Mouse (Mus musculus) embryonic facial prominence, embryonic 13.5 days (tissue): Measurements from ENCODE around the gene Bcas3. TPM values are rescaled to one million over a fixed set of nuclear protein-coding genes. Genes with fewer than 3 reads are reported as not detected.

Experiments used
- ATAC-seq: fragments of 200-750 bp; cut with Nextera tagmentation; 2 replicates; pipeline ENCODE4 v1.8.0; 2017; ENCODE audit warnings: low read depth; ENCODE audit not compliant: insufficient number of reproducible peaks, insufficient read depth, low FRiP score, low TSS enrichment
- H3K27ac ChIP-seq: fragments of 300-500 bp; sonication (generic); 2 replicates; pipeline ENCODE4 v1.5.1; 2015; ENCODE audit warnings: moderate library complexity, mild to moderate bottlenecking, inconsistent platforms
- H3K27me3 ChIP-seq: fragments of 300-500 bp; sonication (generic); 2 replicates; pipeline ENCODE4 v1.6.1; 2015; ENCODE audit warnings: mild to moderate bottlenecking, inconsistent platforms
- H3K36me3 ChIP-seq: fragments of 300-500 bp; sonication (generic); 2 replicates; pipeline ENCODE4 v1.6.1; 2015; ENCODE audit warnings: mild to moderate bottlenecking, inconsistent platforms
- H3K4me1 ChIP-seq: fragments of 300-500 bp; sonication (generic); 2 replicates; pipeline ENCODE4 v1.6.1; 2015; ENCODE audit warnings: inconsistent platforms
- H3K4me2 ChIP-seq: fragments of 300-500 bp; sonication (generic); 2 replicates; pipeline ENCODE4 v1.6.1; 2015; ENCODE audit warnings: moderate library complexity, mild to moderate bottlenecking, inconsistent platforms
- H3K4me3 ChIP-seq: fragments of 300-500 bp; sonication (generic); 2 replicates; pipeline ENCODE4 v1.5.1; 2015; ENCODE audit warnings: mild to moderate bottlenecking, inconsistent platforms
- H3K9ac ChIP-seq: fragments of 300-500 bp; sonication (generic); 2 replicates; pipeline ENCODE4 v1.6.1; 2015; ENCODE audit warnings: mild to moderate bottlenecking, inconsistent platforms
- H3K9me3 ChIP-seq: fragments of 300-500 bp; sonication (generic); 2 replicates; pipeline ENCODE4 v1.6.1; 2016; ENCODE audit warnings: inconsistent platforms
- WGBS: fragments of 180-500 bp; shearing (Covaris S2); methylation state at CpG from one replicate; pipeline ENCODE4 v1.1.7; 2015; ENCODE audit warnings: mixed read lengths; 5-methylcytosine and 5-hydroxymethylcytosine counted together
- polyA plus RNA-seq: library from polyadenylated mRNA; unstranded; fragments of >200 nt; fragmentation: Nextera tagmentation; extraction: Ambion mirVana; gene quantifications from 2 replicates; pipeline ENCODE4 v1.2.1, GENCODE M21; 2015

Bcas3 gene
- polyA plus RNA-seq, 1 experiment from 2014 or later: 33.1 TPM

DNA sequence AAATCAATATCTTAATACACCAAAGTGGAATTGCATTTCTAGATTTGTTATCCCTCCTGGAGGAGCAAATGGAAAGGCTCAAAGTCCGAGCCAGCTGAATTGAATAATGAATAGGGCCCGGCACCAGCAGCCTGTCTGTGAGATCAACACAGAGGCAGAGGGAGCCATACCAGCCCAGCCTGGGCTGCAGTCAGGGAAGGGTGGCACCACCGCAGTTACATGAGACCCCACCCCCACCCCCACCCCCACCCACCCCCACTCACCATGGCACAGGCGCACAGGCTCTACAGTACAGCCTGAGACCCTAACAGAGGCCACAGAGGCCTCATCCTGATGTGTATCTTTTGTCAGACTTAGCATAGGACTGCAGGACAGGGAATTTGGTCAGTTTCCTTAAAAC lies 461.7 kb downstream of the Bcas3 start:
- H3K4me3 ChIP-seq: no peak overlapping the region
- H3K4me2 ChIP-seq: no peak overlapping the region
- ATAC-seq: no peak
- H3K9me3 ChIP-seq: no peaks in the 10 kb centered on the region
- no peaks in the 10 kb centered on the region for H3K27me3 ChIP-seq
- peaks cover 54% of the 10 kb centered on the region for H3K4me1 ChIP-seq
- 29% methylated on average over 4 of the region's 4 CpGs for WGBS
- no peak overlapping the region for H3K9ac ChIP-seq
- no peak overlapping the region for H3K27ac ChIP-seq
- no peaks in the 10 kb centered on the region for H3K36me3 ChIP-seq

DNA sequence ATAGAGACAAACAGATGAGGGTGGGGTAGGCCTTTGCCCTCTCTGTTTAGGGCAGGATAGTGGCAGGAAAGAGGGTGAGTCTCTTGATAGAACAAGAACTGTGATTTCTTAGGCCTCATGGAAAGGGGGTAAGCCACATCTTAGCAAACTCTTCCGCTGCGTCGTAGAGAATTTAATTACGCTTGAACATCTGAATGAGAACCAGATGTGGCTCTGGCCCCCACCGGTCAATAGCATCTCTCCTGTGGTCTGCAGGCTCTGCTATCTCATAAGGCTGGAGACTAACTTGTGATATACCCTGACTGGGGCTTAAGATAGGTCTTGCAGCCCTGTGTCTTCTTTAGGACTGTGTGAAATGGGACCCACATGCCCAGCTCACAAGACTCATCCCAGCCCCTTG lies 463.5 kb downstream of the Bcas3 start:
- no peak overlapping the region for H3K9ac ChIP-seq
- peaks cover 59% of the 10 kb centered on the region for H3K4me1 ChIP-seq

DNA sequence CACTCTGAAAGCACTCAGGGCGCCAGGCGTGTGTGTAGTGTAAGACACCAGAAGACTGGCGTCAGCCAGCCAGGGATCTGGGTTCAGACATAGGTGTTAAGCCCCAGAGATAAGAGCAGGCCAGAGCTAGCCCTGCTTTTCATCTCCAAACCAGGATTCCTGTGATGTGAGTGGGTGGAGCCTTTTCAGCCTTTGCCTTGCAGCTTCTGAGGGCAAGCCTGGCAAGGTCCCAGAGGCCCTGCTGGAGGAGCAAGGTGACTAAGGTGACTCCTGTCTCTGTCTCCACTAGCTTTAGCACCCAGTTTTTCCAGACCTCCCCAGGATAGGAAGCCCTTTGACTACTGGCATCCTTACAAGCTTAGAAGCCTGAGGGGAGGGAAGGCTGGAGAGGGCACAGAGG lies 465.4 kb downstream of the Bcas3 start:
- WGBS: 79% methylated on average over 3 of the region's 3 CpGs
- no peak for ATAC-seq
- no peaks in the 10 kb centered on the region for H3K27me3 ChIP-seq
- no peak overlapping the region for H3K27ac ChIP-seq
- H3K9me3 ChIP-seq: no peaks in the 10 kb centered on the region
- no peak overlapping the region for H3K4me3 ChIP-seq
- H3K36me3 ChIP-seq: no peaks in the 10 kb centered on the region
- H3K4me2 ChIP-seq: no peak overlapping the region
- peaks cover 57% of the 10 kb centered on the region for H3K4me1 ChIP-seq
- 0 out of 2 replicates have a peak overlapping the region, but pooled peaks have one; percentile 11 for H3K9ac ChIP-seq

More for the DNA sequence above, 463.5 kb downstream of the Bcas3 start:
- H3K27ac ChIP-seq: no peak overlapping the region
- no peaks in the 10 kb centered on the region for H3K9me3 ChIP-seq
- H3K27me3 ChIP-seq: no peaks in the 10 kb centered on the region
- no peak overlapping the region for H3K4me2 ChIP-seq
- WGBS: 24% methylated on average over 5 of the region's 5 CpGs
- no peak for ATAC-seq
- no peak overlapping the region for H3K4me3 ChIP-seq
- no peaks in the 10 kb centered on the region for H3K36me3 ChIP-seq

DNA sequence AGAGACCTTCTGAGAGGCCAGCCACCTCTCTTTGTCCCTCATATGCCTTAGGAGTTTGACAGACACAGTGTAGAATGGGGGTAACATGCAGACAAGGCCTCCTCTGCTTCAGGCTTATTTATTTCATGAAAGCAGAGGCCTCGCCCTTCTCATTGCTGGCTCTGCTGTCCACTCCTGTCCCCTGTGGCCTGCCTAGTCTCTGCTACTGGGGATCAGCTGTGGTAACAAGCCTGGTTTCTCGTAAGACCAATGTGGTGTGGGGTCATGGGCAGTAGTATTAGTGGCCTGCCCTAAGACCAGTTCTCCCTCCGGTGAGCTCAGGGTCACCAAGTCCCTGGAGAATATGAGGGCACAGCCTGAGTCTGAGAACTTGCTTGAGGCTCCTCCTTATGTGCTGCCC lies 468.0 kb downstream of the Bcas3 start:
- Histone ChIP-seq H3K27me3 (peaks cover 7% of the 10 kb centered on the region), H3K27ac (no peak overlapping the region), H3K4me1 (peaks cover 42% of the 10 kb centered on the region), H3K9me3 (no peaks in the 10 kb centered on the region), H3K4me3 (no peak overlapping the region), H3K4me2 (no peak overlapping the region), H3K9ac (no peak overlapping the region), H3K36me3 (no peaks in the 10 kb centered on the region)
- 87% methylated on average over 3 of the region's 3 CpGs for WGBS
- no peak for ATAC-seq

DNA sequence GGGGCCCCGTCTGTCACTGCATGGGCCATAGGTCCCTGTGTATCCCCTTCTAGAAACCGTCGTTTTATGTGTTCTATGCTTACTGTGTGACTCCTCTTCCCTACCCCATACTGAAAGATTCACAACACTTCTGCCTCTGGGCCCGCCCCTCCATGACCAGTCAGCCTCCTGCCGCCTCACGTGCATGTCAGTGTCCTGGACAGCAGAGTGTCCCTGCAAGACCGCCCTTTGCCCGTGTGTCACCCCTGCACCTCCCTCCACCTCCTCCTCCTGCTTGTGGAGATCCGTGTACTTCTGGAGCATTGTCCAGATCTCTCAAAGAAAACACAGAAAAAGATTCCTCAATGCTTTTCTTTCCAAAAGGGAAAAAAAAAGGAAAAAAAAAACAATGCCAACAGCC lies 468.7 kb downstream of the Bcas3 start:
- Histone ChIP-seq H3K9me3 (no peaks in the 10 kb centered on the region), H3K4me3 (no peak overlapping the region), H3K36me3 (no peaks in the 10 kb centered on the region), H3K9ac (no peak overlapping the region), H3K27ac (no peak overlapping the region), H3K4me1 (peaks cover 36% of the 10 kb centered on the region), H3K4me2 (no peak overlapping the region), H3K27me3 (peaks cover 14% of the 10 kb centered on the region)
- no peak; the same call in 1 of the 2 replicates for ATAC-seq
- 79% methylated on average over 9 of the region's 9 CpGs for WGBS

DNA sequence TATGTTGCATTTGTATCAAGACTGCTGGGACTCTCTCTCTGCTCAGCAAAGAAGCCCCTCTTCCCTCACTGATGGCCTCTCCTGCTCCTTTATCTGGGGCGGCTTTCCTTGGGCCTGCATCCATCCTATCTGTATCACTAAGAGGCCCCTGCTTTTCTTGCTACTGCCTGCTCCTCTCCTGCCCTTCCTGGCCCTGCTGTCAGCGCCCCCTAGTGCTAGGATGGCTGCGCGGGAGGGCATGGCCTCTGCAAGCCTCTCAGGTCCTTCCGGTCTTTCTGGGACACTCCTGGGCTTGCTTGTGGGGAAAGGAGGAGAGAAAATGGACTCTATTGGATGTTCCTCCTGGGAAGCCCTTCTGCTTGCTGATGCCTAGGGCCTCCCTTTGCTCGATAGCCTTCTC lies 470.2 kb downstream of the Bcas3 start:
- H3K4me3 ChIP-seq: no peak overlapping the region
- H3K9ac ChIP-seq: no peak overlapping the region
- H3K27ac ChIP-seq: no peak overlapping the region
- H3K36me3 ChIP-seq: no peaks in the 10 kb centered on the region
- no peak overlapping the region for H3K4me2 ChIP-seq
- H3K27me3 ChIP-seq: peaks cover 28% of the 10 kb centered on the region
- H3K9me3 ChIP-seq: no peaks in the 10 kb centered on the region
- no peak for ATAC-seq
- WGBS: 14% methylated on average over 6 of the region's 6 CpGs
- peaks cover 48% of the 10 kb centered on the region for H3K4me1 ChIP-seq

DNA sequence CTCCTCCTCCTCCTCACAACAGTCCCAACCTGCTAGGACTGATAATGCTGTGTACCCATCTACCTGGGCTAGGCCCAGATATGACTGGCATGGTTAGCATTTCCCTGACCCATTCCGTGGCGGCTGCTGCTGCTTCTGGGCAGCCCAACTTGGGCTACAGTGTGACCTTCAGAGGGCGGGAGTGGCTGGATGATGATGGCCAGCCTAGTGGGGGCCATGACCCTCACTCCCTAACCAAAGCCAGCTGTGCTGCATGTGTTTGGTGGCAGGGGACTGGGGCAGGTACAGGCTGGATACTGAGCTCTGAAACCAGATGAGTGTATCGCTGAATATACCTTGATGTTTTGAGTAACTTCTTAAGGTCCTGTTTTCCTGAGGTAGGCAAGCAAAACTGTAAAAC lies 470.8 kb downstream of the Bcas3 start:
- Histone ChIP-seq H3K9me3 (no peaks in the 10 kb centered on the region), H3K27me3 (peaks cover 34% of the 10 kb centered on the region), H3K36me3 (no peaks in the 10 kb centered on the region), H3K4me3 (no peak overlapping the region), H3K27ac (no peak overlapping the region), H3K9ac (no peak overlapping the region), H3K4me2 (no peak overlapping the region), H3K4me1 (peaks cover 47% of the 10 kb centered on the region)
- 55% methylated on average over 4 of the region's 4 CpGs for WGBS
- ATAC-seq: no peak

DNA sequence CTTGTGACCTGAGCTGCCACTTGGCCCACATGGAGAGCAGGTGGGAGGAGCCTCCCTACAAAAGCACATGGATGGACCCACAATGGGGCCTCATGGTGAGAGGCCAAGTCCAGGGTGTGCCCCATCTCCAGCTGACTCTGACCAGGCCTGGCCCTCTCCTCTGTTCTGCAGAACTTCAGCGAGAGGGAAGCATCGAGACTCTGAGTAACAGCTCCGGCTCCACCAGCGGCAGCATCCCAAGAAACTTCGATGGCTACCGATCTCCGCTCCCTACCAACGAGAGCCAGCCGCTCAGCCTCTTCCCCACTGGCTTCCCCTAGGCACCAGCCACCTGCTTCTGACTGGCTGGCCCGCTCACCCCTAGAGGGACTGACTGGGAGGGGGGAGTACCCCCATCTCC lies 472.1 kb downstream of the Bcas3 start:
- H3K4me2 ChIP-seq: no peak overlapping the region
- no peaks in the 10 kb centered on the region for H3K36me3 ChIP-seq
- H3K27ac ChIP-seq: no peak overlapping the region
- H3K4me3 ChIP-seq: no peak overlapping the region
- no peak for ATAC-seq
- H3K4me1 ChIP-seq: peaks cover 53% of the 10 kb centered on the region
- no peaks in the 10 kb centered on the region for H3K9me3 ChIP-seq
- peaks cover 46% of the 10 kb centered on the region for H3K27me3 ChIP-seq
- H3K9ac ChIP-seq: no peak overlapping the region
- WGBS: 79% methylated on average over 10 of the region's 10 CpGs

DNA sequence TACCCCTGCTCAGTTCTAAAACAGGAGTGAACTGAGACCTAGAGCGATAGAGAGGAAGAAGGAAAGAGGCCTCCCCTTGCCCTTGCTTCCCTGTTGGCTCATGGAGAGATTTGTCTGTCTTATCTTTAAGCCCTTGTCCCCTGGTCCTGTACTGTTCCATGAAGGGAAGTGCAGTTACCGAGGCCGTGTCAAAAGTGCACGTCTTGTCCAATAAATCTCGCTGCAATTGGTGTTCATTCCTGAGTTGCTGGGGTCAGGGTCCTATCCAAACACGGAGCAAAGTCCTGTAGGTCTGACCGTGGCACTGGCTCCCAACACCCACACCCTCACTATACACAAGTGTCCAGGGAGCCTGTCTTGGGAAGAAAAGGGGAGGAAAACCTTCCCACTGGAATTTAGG lies 472.9 kb downstream of the Bcas3 start:
- no peaks in the 10 kb centered on the region for H3K9me3 ChIP-seq
- no peak overlapping the region for H3K9ac ChIP-seq
- H3K4me1 ChIP-seq: peaks cover 56% of the 10 kb centered on the region
- H3K36me3 ChIP-seq: no peaks in the 10 kb centered on the region
- WGBS: 66% methylated on average over 7 of the region's 7 CpGs
- no peak overlapping the region for H3K4me3 ChIP-seq
- H3K27me3 ChIP-seq: peaks cover 46% of the 10 kb centered on the region
- no peak for ATAC-seq
- no peak overlapping the region for H3K4me2 ChIP-seq
- no peak overlapping the region; the same call in 1 of the 2 replicates for H3K27ac ChIP-seq

DNA sequence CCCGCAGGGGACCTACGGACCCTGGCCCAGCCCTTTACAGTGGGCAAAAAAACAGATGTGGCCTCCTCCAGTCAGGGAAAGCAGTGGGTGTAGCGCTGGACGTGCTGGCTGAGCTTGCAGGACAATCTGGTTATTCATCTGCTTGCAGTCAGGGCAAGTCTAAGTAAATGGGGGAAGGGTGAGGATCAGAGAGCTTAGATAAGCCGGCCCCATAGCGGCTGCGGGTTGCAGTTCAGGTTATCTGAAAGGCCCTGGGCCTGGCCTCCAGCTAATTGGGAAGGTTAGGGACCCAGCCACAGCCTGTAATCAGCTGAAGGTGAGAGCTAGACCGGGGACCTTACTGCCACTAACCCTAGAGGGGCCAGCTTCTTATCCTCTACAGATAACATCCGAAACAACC lies 474.4 kb downstream of the Bcas3 start:
- Histone ChIP-seq H3K4me2 (0 out of 2 replicates have a peak overlapping the region, but pooled peaks have one; percentile 5), H3K4me1 (peaks cover 60% of the 10 kb centered on the region), H3K27me3 (peaks cover 46% of the 10 kb centered on the region), H3K36me3 (no peaks in the 10 kb centered on the region), H3K9ac (peak overlapping the region; percentile 40; the same call in 1 of the 2 replicates), H3K9me3 (no peaks in the 10 kb centered on the region), H3K4me3 (no peak overlapping the region), H3K27ac (no peak overlapping the region; the same call in 1 of the 2 replicates)
- ATAC-seq: no peak
- 23% methylated on average over 9 of the region's 9 CpGs for WGBS

DNA sequence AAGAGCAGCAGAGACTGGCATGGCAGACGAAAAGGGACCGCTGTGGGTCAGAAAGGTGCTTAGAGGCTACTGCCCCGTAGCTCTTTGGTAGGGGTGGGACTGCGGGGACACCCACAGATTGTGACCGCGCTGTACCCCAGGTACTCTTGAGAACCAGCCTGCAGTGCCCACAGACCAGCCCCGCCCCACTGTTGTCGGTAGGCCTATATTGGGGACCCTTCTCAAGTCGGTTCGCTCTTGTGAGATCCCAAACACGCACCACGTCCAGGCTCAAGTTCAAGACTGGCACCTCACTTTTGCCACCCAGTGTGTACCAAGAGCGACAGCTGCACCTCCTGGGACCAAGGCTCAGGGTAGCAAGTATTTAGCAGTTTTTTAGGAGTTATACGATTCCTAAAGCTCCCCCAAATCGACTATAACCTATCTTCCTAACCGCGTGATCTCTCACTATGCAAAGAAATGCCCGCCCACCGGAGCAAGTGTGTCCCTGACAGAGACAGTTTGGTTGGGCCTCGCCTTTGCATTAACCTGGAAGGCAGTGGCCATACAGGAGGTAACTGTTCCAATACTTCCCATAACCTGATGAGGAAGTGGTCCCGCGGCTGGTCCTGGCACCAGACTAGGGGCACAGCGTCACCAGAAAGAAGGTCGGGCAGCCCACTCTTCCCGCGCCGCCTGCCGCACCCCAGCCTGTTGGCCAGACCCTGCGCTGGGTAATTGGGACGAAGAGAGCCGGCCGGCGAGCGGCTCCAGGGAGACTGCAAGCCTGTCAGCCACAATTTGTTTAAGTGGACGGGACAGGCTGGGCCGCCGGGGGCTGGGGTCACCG lies 475.9 kb downstream of the Bcas3 start:
- ATAC-seq: no peak
- Histone ChIP-seq H3K27me3 (peaks cover 46% of the 10 kb centered on the region), H3K4me2 (peak overlapping the region; percentile 86), H3K4me1 (peaks cover 51% of the 10 kb centered on the region), H3K36me3 (no peaks in the 10 kb centered on the region), H3K4me3 (peak overlapping the region; percentile 88), H3K9ac (peak overlapping the region; percentile 100), H3K9me3 (no peaks in the 10 kb centered on the region), H3K27ac (peak overlapping the region; percentile 99)
- 10% methylated on average over 38 of the region's 38 CpGs for WGBS
